Mouse (Mus musculus) embryonic fibroblast, embryonic 13.5 days (primary cell): ENCODE data around the gene Med13l. TPM values are rescaled to one million over a fixed set of nuclear protein-coding genes. Genes with fewer than 3 reads are reported as not detected.

Experiments used
- H3K27ac ChIP-seq: 2 replicates; pipeline ENCODE4 v1.5.1; 2012; ENCODE audit warnings: low read length, control low read depth, inconsistent platforms; ENCODE audit not compliant: insufficient read depth
- H3K4me1 ChIP-seq: 2 replicates; pipeline ENCODE4 v1.6.1; 2011; ENCODE audit warnings: low read length; ENCODE audit not compliant: control insufficient read depth, insufficient read depth
- H3K4me3 ChIP-seq: 2 replicates; pipeline ENCODE4 v1.5.1; 2011; ENCODE audit warnings: mild to moderate bottlenecking, control low read depth, low read length; ENCODE audit not compliant: insufficient read depth
- CTCF ChIP-seq: IDR thresholded peaks from 2 replicates; pipeline ENCODE4 v1.5.1; 2011; ENCODE audit warnings: mild to moderate bottlenecking, control low read depth, low read length, moderate library complexity, borderline replicate concordance; ENCODE audit not compliant: insufficient read depth
- POLR2A ChIP-seq: IDR thresholded peaks from 2 replicates; pipeline ENCODE4 v1.6.1; 2011; ENCODE audit warnings: low read depth, mild to moderate bottlenecking, control low read depth, low read length, moderate library complexity
- polyA plus RNA-seq: library from polyadenylated mRNA; stranded (reverse); fragments of >200 nt; gene quantifications from 2 replicates; pipeline ENCODE4 v1.2.4, GENCODE M21; 2011; ENCODE audit warnings: low read depth; ENCODE audit not compliant: missing spikeins, insufficient read length

Med13l gene
- polyA plus RNA-seq, 1 experiment: 57.8 TPM

GRCm38 (mm10) chr5:118709847-118710251 lies 149.4 kb downstream of the Med13l start:
- Histone ChIP-seq H3K4me1 (peaks cover 19% of the 10 kb centered on the region), H3K27ac (no peak overlapping the region), H3K4me3 (no peak overlapping the region)
- no peak for TF ChIP-seq POLR2A
- no peak for TF ChIP-seq CTCF

DNA sequence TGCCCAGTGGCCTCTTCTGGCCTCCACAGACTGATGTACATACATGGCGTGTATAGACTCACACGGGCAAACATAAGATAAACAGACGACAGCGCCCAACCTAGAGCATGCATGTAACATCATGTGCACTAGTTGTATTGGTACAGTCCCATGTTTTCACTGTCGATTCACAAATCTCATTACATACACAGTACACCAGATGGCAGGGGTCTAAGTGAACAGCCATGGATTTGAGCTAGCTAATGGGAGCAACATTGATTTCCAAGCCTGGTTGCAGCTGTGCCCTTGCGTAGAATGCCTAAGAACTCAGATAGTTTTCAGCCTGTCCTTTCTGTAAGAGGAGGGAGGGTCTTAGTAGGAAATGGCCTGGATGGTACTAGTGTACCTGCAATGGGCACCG lies 155.0 kb downstream of the Med13l start:
- no peak overlapping the region for H3K27ac ChIP-seq
- H3K4me1 ChIP-seq: peaks cover 15% of the 10 kb centered on the region
- no peak overlapping the region for H3K4me3 ChIP-seq
- TF ChIP-seq CTCF (no peak), POLR2A (no peak)

- Histone ChIP-seq H3K27ac (no peak overlapping the region), H3K4me3 (no peak overlapping the region), H3K4me1 (peaks cover 14% of the 10 kb centered on the region)
- no peak for TF ChIP-seq POLR2A
- no peak for TF ChIP-seq CTCF
These were observed 156.1 kb downstream of the Med13l start for GRCm38 (mm10) chr5:118716295-118717271.

GRCm38 (mm10) chr5:118717456-118717855 lies 157.0 kb downstream of the Med13l start:
- H3K4me3 ChIP-seq: no peak overlapping the region
- TF ChIP-seq POLR2A (no peak), CTCF (no peak)

GRCm38 (mm10) chr5:118718070-118718469 lies 157.6 kb downstream of the Med13l start:
- Histone ChIP-seq H3K4me3 (no peak overlapping the region), H3K4me1 (peaks cover 14% of the 10 kb centered on the region), H3K27ac (no peak overlapping the region)
- no peak for TF ChIP-seq CTCF
- TF ChIP-seq POLR2A: no peak

More at GRCm38 (mm10) chr5:118717456-118717855, 157.0 kb downstream of the Med13l start:
- H3K27ac ChIP-seq: no peak overlapping the region
- H3K4me1 ChIP-seq: peaks cover 14% of the 10 kb centered on the region

DNA sequence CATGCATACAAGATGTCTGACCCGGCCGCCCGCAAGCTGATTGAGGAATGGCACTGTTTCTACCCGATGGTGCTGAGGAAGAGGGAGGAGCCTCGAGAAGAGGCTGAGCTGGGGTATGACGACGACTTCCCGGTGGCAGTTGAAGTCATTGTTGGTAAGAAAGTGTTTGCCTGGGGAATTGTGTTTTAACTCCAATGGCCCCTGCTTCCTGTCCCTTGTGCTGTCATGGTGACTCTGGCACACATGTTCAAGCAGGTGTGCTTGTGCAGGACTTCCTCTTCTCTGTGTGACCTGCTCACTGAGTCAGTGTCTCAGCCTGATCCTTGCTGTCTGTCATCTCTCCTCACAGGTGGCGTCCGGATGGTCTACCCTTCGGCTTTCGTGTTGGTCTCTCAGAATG lies 160.9 kb downstream of the Med13l start:
- Histone ChIP-seq H3K27ac (no peak overlapping the region), H3K4me1 (peaks cover 7% of the 10 kb centered on the region), H3K4me3 (no peak overlapping the region)
- no peak for TF ChIP-seq POLR2A
- no peak for TF ChIP-seq CTCF

- Histone ChIP-seq H3K4me1 (peaks cover 4% of the 10 kb centered on the region), H3K27ac (no peak overlapping the region), H3K4me3 (no peak overlapping the region)
- no peak for TF ChIP-seq POLR2A
- TF ChIP-seq CTCF: no peak
These were observed 161.4 kb downstream of the Med13l start for GRCm38 (mm10) chr5:118721848-118722247.

DNA sequence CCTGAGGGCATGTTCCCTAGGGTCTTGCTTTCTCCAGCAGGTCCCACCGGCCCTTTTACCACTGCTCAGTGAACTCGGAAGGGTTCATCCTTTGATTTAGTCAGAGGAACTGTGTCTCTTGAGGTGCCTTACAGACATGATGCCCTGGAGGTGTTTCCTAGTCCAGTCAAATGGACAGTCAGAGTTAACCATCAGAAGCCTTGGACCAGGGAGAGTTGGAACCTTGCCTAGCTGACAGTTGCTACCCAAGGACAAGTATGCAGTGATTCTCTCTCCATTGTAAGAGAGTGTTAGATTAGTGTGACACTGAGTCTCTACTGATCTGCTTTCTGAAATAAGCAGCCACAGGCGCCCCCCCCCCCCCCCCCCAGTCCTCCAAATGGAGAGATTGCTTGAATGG lies 162.0 kb downstream of the Med13l start:
- no peak overlapping the region for H3K27ac ChIP-seq
- TF ChIP-seq CTCF (no peak), POLR2A (no peak)
- H3K4me1 ChIP-seq: peaks cover under 1% of the 10 kb centered on the region; the same call in 1 of the 2 replicates
- no peak overlapping the region for H3K4me3 ChIP-seq

DNA sequence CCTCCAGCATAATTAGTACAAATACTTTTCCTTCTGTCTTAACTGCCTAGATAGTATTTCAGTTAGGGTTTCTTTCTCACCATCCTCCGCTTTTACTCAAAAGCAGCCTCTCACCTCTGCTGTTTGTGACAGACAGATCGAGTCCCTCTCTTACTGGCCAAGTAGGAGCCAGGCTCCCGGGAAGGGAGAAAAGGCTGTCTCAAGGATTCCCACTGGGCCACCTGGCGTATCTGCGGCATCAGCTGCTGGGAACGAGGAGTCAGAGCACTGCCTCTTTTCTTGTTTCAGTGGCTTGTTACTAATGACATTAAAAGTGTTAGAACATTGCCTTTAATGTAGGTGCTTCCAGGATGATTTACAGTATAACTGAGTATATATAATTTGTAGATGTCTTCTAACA lies 164.9 kb downstream of the Med13l start:
- H3K27ac ChIP-seq: no peak overlapping the region
- H3K4me3 ChIP-seq: no peak overlapping the region
- H3K4me1 ChIP-seq: no peaks in the 10 kb centered on the region
- no peak for TF ChIP-seq POLR2A

- no peak overlapping the region for H3K27ac ChIP-seq
- no peak for TF ChIP-seq POLR2A
- no peak for TF ChIP-seq CTCF
- H3K4me1 ChIP-seq: no peaks in the 10 kb centered on the region
- H3K4me3 ChIP-seq: no peak overlapping the region
These were observed 165.5 kb downstream of the Med13l start for GRCm38 (mm10) chr5:118725886-118726505.
